Mouse (Mus musculus): ENCODE results near the gene Henmt1.

- no peak for TF ChIP-seq CTCF (conservative IDR thresholded peaks at IDR 0.05; ENCODE audit: insufficient read depth, insufficient read length, low read depth, low read length)
- no peak for TF ChIP-seq POLR2A (IDR thresholded peaks at IDR 0.05; ENCODE audit: low read depth, low read length)
Measured at GRCm38 (mm10) chr3:108989971-108990548, 50.4 kb downstream of the Henmt1 start.
